Mouse (Mus musculus) T-helper 17 cell (primary cell): Measurements from ENCODE around the gene Gpc3.

Experiments used
- in situ Hi-C, 2 experiments: fragments of 300-600 bp; cut with MboI, MseI; formaldehyde crosslinking; loops; 1 replicate in 1 of 2; 2 replicates in 1 of 2; pipeline ENCODE4 v1.15.1; 2025; ENCODE audit warnings: high pct_unique_total_duplicates in 2 of 2

Gene Gpc3

GRCm38 (mm10) chrX:52558526-52558925 lies 55.2 kb downstream of the Gpc3 start:
- in situ Hi-C loops: no loop called here

- in situ Hi-C loops: no loop called here
Measured at GRCm38 (mm10) chrX:52557489-52557888, 56.3 kb downstream of the Gpc3 start.

- in situ Hi-C loops: no loop called here
Measured at GRCm38 (mm10) chrX:52551296-52551695, 62.5 kb downstream of the Gpc3 start.

GRCm38 (mm10) chrX:52544623-52545022 lies 69.1 kb downstream of the Gpc3 start:
- in situ Hi-C loops: loop anchor here in 1 of 2 experiments (10.0 kb wide), 1 partner anchor 720 kb away; the partner anchor contains the start of gene Fam122b

GRCm38 (mm10) chrX:52537282-52537681 lies 76.5 kb downstream of the Gpc3 start:
- in situ Hi-C loops: no loop called here

GRCm38 (mm10) chrX:52533766-52534165 lies 80.0 kb downstream of the Gpc3 start:
- in situ Hi-C loops: no loop called here

- in situ Hi-C loops: no loop called here
Measured at GRCm38 (mm10) chrX:52533098-52533497, 80.7 kb downstream of the Gpc3 start.

- in situ Hi-C loops: no loop called here
Measured at GRCm38 (mm10) chrX:52532124-52532523, 81.6 kb downstream of the Gpc3 start.

- in situ Hi-C loops: no loop called here
Measured at GRCm38 (mm10) chrX:52526086-52526485, 87.7 kb downstream of the Gpc3 start.

GRCm38 (mm10) chrX:52525132-52525531 lies 88.6 kb downstream of the Gpc3 start:
- in situ Hi-C loops: no loop called here

GRCm38 (mm10) chrX:52514553-52514952 lies 99.2 kb downstream of the Gpc3 start:
- in situ Hi-C loops: no loop called here

GRCm38 (mm10) chrX:52511151-52511550 lies 102.6 kb downstream of the Gpc3 start:
- in situ Hi-C loops: no loop called here

GRCm38 (mm10) chrX:52503857-52504256 lies 109.9 kb downstream of the Gpc3 start:
- in situ Hi-C loops: no loop called here

GRCm38 (mm10) chrX:52489461-52489860 lies 124.3 kb downstream of the Gpc3 start:
- in situ Hi-C loops: no loop called here

- in situ Hi-C loops: no loop called here
Measured at GRCm38 (mm10) chrX:52455074-52455588, 158.6 kb downstream of the Gpc3 start.

GRCm38 (mm10) chrX:52453445-52454182 lies 160.1 kb downstream of the Gpc3 start:
- in situ Hi-C loops: no loop called here

GRCm38 (mm10) chrX:52449177-52449576 lies 164.6 kb downstream of the Gpc3 start:
- in situ Hi-C loops: loop anchor here in 1 of 2 experiments (25.0 kb wide), 1 partner anchor 1138 kb away; no protein-coding TSS in a partner anchor

- in situ Hi-C loops: loop anchor here in 1 of 2 experiments (25.0 kb wide), 1 partner anchor 1139 kb away; no protein-coding TSS in a partner anchor
Measured at GRCm38 (mm10) chrX:52448496-52448895, 165.3 kb downstream of the Gpc3 start.

GRCm38 (mm10) chrX:52446530-52446929 lies 167.2 kb downstream of the Gpc3 start:
- in situ Hi-C loops: loop anchor here in 1 of 2 experiments (25.0 kb wide), 1 partner anchor 1141 kb away; no protein-coding TSS in a partner anchor

- in situ Hi-C loops: loop anchor here in 1 of 2 experiments (25.0 kb wide), 1 partner anchor 1142 kb away; no protein-coding TSS in a partner anchor
Measured at GRCm38 (mm10) chrX:52444977-52445376, 168.8 kb downstream of the Gpc3 start.

- in situ Hi-C loops: loop anchor here in 1 of 2 experiments (25.0 kb wide), 1 partner anchor 1146 kb away; no protein-coding TSS in a partner anchor
Measured at GRCm38 (mm10) chrX:52441798-52442197, 172.0 kb downstream of the Gpc3 start.

- in situ Hi-C loops: loop anchor here in 1 of 2 experiments (25.0 kb wide), 1 partner anchor 1148 kb away; no protein-coding TSS in a partner anchor
Measured at GRCm38 (mm10) chrX:52439421-52439820, 174.3 kb downstream of the Gpc3 start.

- in situ Hi-C loops: loop anchor here in 1 of 2 experiments (25.0 kb wide), 1 partner anchor 1162 kb away; no protein-coding TSS in a partner anchor
Measured at GRCm38 (mm10) chrX:52425605-52426004, 188.1 kb downstream of the Gpc3 start.
